Mouse (Mus musculus) layer of hippocampus, postnatal 36 days (tissue): ENCODE measurements around the gene Zpbp2. TPM values are rescaled to one million over a fixed set of nuclear protein-coding genes. Genes with fewer than 3 reads are reported as not detected.
"Not testable (repeated sequence)": the region's sequence is repeated elsewhere in the genome, so short reads cannot be mapped to it uniquely, and the experiment has no call there.

ENCODE experiments used
- DNase-seq, 2 experiments: peaks; one replicate each; pipeline ENCODE4 v3.0.0; 2022
- total RNA-seq, 2 experiments: library from RNA; stranded (reverse); gene quantifications; 2 replicates each; pipeline ENCODE4 v1.2.3; 2021

Gene Zpbp2
- total RNA-seq, 2 experiments from 2014 or later: not detected

DNA sequence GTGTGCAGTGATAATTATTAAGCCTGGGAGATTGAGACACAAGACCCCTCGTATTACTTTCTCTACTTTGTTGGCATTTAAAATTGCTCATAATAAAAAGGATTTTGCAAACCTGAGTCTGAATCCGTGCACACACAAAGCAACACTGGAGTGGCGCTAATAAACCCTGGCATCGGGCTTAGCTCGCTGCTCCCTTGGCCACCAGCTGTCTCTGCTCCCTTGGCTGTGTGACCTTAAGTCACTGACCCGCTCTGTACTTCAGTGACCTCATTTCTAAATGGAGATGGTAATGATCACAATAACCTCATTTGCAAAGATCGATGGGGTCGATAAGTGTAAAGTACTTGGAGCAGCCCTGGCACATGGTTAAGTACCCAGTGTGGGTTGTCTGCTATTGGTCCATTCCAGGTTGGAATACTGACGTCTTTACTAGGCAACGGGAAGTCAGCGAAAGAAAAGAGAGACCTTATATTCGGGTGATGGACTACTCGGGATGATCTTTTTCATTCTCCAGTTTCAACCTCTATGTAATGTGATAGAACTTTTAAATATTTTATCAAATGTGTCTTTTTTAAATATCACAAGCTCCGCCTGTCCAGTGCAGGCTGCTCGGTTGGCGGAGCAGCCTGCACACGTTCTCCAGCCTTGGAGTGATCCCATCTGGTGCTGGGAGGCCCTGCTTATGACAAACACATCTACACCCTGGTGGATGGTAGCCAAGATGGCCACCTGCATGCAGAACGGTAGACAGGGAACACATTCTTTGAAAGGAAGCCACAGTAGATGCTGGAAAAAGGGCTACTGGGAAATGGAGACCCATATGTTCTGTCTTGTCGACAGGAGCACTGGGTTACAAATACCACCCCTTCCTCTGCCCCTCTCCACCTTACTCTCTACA lies 39.9 kb downstream of the Zpbp2 start:
- no peak for DNase-seq

DNA sequence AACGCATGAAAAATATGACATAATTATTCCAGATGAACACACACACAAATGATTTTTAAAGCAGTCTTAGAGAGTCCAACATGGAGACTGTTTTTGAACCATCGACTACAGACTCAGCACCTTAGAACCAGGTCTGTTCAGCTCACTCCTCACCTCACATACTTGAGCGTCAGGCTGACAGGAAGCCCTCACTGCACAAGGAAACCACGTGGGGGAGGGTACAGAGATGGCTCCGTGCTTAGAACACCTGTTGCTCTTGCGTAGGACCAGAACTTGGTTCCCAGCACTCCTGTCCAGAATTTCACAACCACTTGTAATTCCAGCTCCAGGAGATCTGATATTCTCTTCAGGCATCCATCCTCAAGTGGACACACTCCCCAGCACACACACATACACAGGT lies 44.1 kb downstream of the Zpbp2 start:
- no peak for DNase-seq

DNA sequence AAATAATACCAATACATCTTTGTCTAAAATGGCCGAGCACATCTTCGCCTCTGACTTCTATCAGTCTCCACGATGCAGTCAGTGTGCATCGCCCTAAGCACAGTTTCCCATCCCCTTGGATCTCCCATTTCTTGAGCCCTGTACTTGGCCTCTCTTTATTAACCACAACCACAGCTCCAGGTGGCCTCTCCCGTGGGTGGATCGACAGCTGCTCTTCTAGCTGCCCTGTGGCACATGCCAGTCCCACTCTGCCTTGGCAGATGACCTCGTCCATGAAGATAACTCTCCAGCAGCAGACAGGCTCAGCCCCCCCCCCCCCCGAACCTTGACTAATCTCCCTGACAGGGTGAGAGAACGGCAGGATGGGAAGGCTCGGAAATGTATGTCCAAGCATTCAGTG lies 44.6 kb downstream of the Zpbp2 start:
- DNase-seq: no peak

DNA sequence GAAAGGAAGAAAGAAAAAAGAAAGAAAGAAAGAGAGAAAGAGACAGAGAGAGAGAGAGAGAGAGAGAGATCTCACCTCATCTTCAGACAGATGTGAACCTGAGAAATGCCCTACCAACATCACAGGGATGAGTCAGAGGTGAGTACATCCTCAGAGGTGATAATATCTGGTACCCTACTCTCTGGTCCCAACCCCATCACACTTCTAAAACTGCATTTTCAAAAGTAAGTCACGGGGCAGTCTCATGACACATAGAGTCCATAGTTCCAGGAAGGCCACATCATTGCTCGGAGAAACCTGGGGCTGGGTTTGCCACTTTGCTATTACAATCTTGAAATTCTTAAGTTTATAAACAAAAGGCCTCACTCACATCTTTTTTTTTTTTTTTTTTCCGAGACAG lies 45.1 kb downstream of the Zpbp2 start:
- DNase-seq: no peak

DNA sequence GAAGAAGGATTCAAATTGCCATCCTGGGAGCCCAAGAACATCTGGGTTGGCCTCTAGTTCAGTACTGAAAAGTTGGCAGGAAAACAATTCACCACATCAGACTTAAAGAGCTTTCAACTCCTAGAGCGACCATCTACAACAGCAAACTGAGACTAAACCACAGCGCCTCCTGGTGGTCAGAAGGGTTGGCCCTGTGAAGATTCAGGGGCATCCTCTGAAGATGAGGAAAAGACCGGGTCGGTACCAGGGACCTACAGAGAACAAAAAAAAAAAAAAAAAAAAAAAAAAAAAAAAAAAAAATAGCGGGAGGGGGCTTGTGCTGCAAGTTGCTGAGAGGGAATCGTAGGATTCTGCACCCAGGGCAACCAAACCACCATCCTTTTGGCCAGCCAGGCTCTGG lies 46.5 kb downstream of the Zpbp2 start:
- DNase-seq: no peak

DNA sequence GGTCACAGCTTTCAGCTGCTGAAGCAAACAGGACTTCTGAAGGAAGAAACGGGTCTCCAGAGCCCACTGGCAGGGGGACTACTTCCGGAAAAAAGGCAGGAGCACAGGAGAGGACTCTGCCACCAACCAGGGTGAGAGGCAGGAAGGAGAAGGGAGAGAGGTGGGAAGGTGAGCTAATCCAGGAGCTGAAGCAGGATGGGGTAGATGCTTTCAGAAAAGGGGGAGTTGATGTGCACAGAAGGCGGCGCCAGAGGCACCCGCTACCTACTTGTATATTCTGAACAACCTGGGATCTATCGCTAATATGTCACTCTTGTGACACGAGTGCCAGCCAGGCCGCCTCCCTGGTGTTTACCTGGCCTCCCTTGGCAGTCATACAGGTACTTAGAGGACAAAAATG lies 47.1 kb downstream of the Zpbp2 start, which contains the start of gene Lrrc3c:
Gene Lrrc3c, plus strand, starts transcription at position 301 of the 400 bp plus-strand sequence.
- DNase-seq: no peak

DNA sequence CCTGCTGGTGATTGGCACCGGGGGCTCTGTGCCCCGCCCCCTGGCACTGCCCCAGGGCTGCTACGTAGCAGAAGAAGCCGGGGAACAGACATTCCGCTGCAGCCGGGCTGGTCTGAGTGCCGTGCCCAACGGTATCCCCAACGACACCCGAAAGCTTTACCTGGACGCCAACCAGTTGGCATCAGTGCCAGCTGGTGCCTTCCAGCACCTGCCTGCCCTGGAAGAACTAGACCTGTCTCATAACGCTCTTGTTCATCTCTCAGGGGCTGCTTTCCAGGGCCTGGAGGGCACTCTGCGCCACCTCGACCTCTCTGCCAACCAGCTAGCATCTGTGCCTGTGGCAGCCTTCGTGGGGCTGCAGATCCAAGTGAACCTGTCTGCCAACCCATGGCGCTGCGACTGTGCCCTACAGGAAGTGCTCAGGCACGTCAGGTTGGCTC lies 48.0 kb downstream of the Zpbp2 start:
- no peak for DNase-seq

DNA sequence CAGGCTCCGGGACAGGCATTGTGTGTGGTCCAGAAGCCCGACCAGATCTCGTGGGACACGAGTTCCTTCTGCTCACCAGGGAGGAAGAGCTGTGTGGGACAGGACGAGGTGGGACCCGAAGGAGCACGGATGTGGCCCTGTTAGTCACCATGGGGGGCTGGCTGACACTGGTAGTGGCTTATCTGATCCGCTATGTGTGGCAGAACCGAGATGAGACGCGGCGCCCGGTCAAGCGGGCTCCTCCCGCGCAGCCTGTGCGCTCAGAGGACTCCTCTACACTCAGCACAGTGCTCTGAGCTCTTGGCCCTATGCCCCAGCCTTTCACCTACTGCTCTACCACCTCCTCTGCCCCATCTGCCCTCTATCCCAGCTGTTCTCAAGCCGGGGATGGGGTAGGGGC lies 48.4 kb downstream of the Zpbp2 start:
- no peak for DNase-seq

DNA sequence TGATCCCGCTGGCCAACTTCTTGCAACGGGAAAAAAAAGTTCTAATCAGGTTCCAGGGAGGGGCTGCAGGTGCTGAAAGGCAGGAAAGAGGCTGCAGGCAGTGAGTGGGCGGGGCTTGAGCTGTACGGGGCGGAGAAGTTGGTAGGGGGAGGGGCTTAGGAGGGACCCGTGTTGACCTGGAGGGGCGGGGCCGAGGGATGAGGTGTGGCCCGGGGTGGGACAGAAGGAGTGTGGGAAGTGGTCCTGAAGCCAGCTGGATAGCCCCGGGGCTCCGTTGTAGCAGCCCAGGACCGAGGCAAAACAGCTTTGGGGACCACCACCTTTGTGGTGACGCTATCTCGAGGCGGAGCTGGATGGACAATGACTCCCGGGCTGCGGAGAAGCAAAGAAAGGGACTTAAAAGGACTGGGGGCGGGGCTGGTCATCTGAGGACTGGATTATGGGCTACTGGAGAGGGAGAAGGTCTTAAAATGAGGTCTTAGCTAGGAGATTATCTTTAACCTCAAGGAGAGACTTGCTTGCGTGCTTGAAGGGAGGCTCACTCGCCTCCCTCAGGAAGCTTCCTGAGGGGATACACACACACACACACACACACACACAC lies 51.3 kb downstream of the Zpbp2 start:
- DNase-seq: no peak

DNA sequence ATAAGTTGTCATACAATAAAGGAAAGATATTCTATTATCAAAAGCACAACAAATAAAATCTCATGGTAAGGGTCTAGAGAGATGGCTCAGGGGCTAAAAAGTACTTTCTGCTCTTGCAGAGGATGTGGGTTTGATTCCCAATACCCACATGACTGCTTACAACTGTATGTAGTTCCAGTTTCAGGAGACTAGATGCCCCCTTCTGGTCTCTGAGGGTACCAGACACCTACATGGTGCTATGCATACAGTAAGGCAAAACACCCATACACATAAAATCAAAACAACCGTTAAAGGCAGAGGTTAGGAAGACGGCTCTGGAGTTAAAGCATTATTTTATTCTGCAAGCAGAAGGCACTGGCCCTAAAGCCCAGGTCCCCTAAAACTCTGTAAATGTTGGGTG lies 53.1 kb downstream of the Zpbp2 start:
- no peak for DNase-seq

DNA sequence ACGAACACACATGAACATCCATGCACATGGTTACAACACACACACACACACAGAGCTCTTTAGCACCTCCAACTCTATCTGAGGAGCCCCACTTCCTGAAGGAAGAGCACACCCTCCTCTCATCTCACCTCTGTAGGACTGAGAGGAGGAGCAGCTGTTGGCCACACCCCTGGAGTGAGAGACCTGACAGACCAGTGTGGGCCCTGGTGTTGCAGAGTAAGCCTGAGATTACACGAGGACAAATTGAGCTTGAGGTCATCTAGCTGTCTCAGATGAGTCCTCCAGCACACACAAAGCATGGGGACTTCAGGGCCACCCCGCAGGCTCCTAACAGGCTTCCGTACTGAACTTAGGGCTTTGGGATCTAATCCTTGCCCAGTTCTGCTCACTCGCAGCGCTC lies 54.0 kb downstream of the Zpbp2 start:
- DNase-seq: not testable (repeated sequence)

DNA sequence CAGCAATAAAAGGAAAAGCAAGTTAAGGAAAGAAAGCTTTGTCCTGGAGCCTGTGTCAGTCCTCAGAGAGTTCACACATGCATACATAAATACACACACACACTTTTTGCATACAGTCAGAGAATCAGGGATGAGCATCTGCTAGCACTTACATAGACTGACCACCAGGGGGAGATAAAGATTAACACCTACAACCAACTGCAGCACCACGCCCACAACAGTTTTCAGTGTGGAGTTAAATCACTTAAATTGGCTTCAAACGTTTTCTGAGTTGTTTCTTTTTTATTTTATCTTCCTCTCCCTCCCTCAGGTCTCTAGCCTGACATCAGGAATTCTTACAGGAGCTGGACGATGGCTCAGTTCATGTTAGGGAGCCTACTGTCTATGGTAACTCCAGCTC lies 55.9 kb downstream of the Zpbp2 start:
- DNase-seq: no peak

Other genes starting within 250 kb of the Zpbp2 start
- 100 to 1,000 TPM; 156 to 162 TPM for gene Neurod2, start 221.4 kb upstream of the Zpbp2 start, total RNA-seq
- 10 to 100 TPM; 48.8 to 50.8 TPM for gene Ppp1r1b, start 202.7 kb upstream of the Zpbp2 start, total RNA-seq
- 10 to 100 TPM; 31.3 to 34.5 TPM for gene Stard3, start 192.7 kb upstream of the Zpbp2 start, total RNA-seq
- gene Tcap, start 167.3 kb upstream of the Zpbp2 start, total RNA-seq: 1 to 10 TPM in 1 of 2 experiments, under 1 TPM in 1; 0.83 to 1.4 TPM
- gene Pnmt, start 164.6 kb upstream of the Zpbp2 start, total RNA-seq: not detected
- gene Pgap3, start 150.6 kb upstream of the Zpbp2 start, total RNA-seq: 1 to 10 TPM; 8.3 to 8.4 TPM
- gene Erbb2, start 138.6 kb upstream of the Zpbp2 start, total RNA-seq: 1 to 10 TPM; 1.6 to 2.1 TPM
- 10 to 100 TPM; 97.9 to 99.2 TPM for gene Mien1, start 112.1 kb upstream of the Zpbp2 start, total RNA-seq
- 1 to 10 TPM; 1.4 to 2.1 TPM for gene Grb7, start 104.7 kb upstream of the Zpbp2 start, total RNA-seq
- gene Ikzf3, start 5.1 kb upstream of the Zpbp2 start, total RNA-seq: not detected
- gene Ormdl3, start 36.3 kb downstream of the Zpbp2 start, total RNA-seq: 10 to 100 TPM; 55.7 to 61.4 TPM
- gene Lrrc3c, start 47.2 kb downstream of the Zpbp2 start, total RNA-seq: not detected
- 10 to 100 TPM; 12.8 to 16.2 TPM for gene Gm12355, start 74.6 kb downstream of the Zpbp2 start, total RNA-seq
- under 1 TPM in 1 of 2 experiments, not detected in 1; 0.25 TPM for gene Gsdma3, start 75.3 kb downstream of the Zpbp2 start, total RNA-seq
- not detected for gene Gsdma2, start 95.7 kb downstream of the Zpbp2 start, total RNA-seq
- not detected for gene Gsdma, start 113.3 kb downstream of the Zpbp2 start, total RNA-seq
- 100 to 1,000 TPM; 125 to 126 TPM for gene Psmd3, start 131.5 kb downstream of the Zpbp2 start, total RNA-seq
- not detected for gene Csf3, start 150.2 kb downstream of the Zpbp2 start, total RNA-seq
- 100 to 1,000 TPM; 127 to 140 TPM for gene Med24, start 178.3 kb downstream of the Zpbp2 start, total RNA-seq
- 100 to 1,000 TPM; 956 to 985 TPM for gene Thra, start 189.5 kb downstream of the Zpbp2 start, total RNA-seq
- 10 to 100 TPM; 59.1 to 78.4 TPM for gene Nr1d1, start 224.2 kb downstream of the Zpbp2 start, total RNA-seq
- gene Msl1, start 244.4 kb downstream of the Zpbp2 start, total RNA-seq: 100 to 1,000 TPM; 185 to 187 TPM